Mouse (Mus musculus) heart, adult 2 months (tissue): ENCODE measurements at regions not wholly inside any gene's neighbourhood (a gene's known extent, or its start where the extent isn't known, plus 50 kb on each side); places are given as distances from the start of the nearest gene placed in this dataset.

Experiments
- CTCF ChIP-seq: fragments of 200-600 bp; IDR thresholded peaks from 2 replicates; pipeline ENCODE4 v1.8.1; 2022; ENCODE audit warnings: antibody characterized with exemption, mild to moderate bottlenecking, moderate library complexity
- EP300 ChIP-seq: fragments of 200-500 bp; IDR thresholded peaks from 2 replicates; pipeline ENCODE4 v1.6.1; 2011; ENCODE audit warnings: low read depth, low read length, control low read depth; ENCODE audit not compliant: insufficient read depth
- POLR2A ChIP-seq: fragments of 200-500 bp; IDR thresholded peaks from 2 replicates; pipeline ENCODE4 v1.6.1; 2011; ENCODE audit warnings: mild to moderate bottlenecking, low read depth, low read length, control low read depth; ENCODE audit not compliant: insufficient read depth

- TF ChIP-seq POLR2A: no peak
- no peak for TF ChIP-seq EP300
- no peak for TF ChIP-seq CTCF
Observed at GRCm38 (mm10) chr3:39725755-39726154, 805.3 kb upstream of the Intu start.
